Mouse (Mus musculus) olfactory bulb, adult 2 months (tissue): ENCODE data around the gene Wasf3.

Experiments
- CTCF ChIP-seq: fragments of 200-500 bp; IDR thresholded peaks from 2 replicates; pipeline ENCODE4 v1.5.1; 2012; ENCODE audit warnings: low read depth, mild to moderate bottlenecking, low read length, moderate library complexity; ENCODE audit not compliant: insufficient read depth
- POLR2A ChIP-seq: fragments of 200-500 bp; IDR thresholded peaks from 2 replicates; pipeline ENCODE4 v1.6.1; 2012; ENCODE audit warnings: mild to moderate bottlenecking, low read depth, low read length, moderate library complexity; ENCODE audit not compliant: insufficient read depth

- TF ChIP-seq CTCF: no peak
- TF ChIP-seq POLR2A: no peak
These were observed 23.0 kb downstream of the Wasf3 start for GRCm38 (mm10) chr5:146407791-146408190.
